Mouse (Mus musculus): Measurements from ENCODE around the gene Serpinb9c.
"Not testable (repeated sequence)": the region's sequence is repeated elsewhere in the genome, so short reads cannot be mapped to it uniquely, and the experiment has no call there.

Gene Serpinb9c

DNA sequence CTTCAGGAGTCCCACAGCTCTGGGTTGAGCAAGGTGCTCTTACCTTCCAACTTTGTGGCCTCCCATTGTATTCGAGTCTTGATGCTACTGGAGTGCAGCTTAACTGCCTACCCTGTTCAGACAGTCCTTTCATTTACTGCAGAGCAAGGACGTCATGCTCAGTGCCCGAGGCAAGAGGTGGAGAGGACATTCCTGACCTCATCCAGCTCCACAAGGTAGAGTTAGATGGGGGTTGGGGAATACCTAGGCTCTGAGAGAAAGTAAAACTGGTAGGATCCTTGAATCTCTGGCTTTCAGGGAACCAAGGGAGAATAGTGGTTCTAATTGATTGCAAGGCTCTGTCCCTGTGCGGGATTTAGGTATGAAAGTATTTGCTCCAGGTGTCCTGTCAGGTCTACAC is at the start of gene Serpinb9c:
Gene Serpinb9c (minus strand): TSS at position 101 of the 400 bp plus-strand sequence.
- DNase-seq (ENCODE audit: low spot score in 2 of 2) = no peak

DNA sequence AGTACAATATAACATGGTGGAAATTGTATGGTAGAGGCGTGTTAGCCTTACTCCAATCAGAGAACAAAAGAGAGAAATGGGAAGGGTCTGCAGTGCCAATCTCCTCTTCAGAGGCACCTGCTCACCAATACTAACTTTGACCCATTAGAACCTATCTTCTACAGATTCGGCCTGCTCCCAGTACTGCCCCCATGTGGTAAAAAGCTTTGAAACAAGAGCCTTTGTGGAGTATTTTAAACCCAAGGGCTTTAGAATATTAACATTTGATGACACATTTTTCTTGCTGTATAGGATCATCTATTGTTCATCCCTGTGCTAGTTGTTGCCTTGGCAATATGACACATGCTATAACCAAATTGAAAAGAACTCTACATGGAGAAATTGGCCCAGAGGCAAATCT is 40.2 kb upstream of the Serpinb9c start:
- no peak for DNase-seq (ENCODE audit: low spot score in 2 of 2)

DNA sequence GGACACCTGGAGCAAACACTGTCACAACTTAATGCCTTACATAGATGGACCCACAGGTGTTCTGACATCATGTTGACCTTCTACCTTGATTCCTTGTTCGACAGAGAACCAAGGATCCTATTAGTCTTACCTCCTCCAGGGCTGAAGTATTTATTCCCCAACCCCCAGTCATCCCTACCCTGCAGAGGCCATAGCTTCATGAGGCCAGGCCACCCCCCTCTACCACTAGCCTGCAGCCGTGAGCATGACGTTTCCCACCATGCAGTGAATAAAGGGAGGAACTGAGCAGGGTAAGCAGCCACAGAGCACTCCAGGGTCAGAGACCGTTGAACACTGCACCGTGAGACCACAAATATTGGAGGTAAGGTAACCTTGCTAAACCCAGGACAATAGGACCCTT is 33.1 kb upstream of the Serpinb9c start, which contains the start of gene Serpinb9d:
Gene Serpinb9d (plus strand): TSS at position 301 of the 400 bp plus-strand sequence.
- DNase-seq (ENCODE audit: low spot score in 2 of 2) = no peak

DNA sequence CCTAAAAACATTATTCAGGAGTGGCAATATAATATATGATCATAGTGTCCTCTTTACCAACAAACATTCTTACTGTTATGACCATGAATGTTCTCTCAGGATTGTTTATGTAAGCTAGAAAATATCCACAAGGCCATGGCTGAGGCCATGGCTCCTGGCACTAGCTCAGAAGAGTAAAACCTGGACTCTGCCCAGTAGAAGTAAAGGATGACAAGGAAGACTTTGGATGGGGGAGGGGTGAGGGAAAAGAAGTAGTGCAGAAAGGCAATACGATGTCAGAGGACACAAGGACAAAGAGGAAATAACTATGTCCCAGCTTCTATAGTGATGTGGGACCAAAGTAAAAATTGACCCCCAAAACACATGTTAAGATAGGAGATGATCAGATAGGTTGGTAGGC is 30.9 kb upstream of the Serpinb9c start:
- not testable (repeated sequence) for DNase-seq (ENCODE audit: low spot score in 2 of 2)

DNA sequence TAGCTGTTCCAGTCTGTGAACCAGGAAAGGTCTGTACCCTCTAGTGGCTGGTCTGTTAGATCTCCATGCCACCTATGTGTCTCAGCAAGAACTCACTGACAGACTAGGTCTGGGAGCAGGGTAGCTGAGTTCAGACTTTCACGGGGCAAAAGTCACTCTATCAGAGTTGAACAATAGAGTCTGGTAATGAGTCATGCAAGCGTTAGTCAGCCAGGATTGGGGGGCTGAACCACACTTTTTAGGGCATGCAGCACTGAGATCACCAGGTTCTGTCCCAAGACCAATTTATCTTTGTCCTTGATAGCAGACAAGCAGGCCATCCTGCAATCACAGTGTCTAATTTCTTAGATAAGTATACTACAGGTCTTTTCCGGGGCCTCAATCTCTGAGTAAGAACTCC is 18.1 kb downstream of the Serpinb9c start:
- no peak for DNase-seq (ENCODE audit: low spot score in 2 of 2)

DNA sequence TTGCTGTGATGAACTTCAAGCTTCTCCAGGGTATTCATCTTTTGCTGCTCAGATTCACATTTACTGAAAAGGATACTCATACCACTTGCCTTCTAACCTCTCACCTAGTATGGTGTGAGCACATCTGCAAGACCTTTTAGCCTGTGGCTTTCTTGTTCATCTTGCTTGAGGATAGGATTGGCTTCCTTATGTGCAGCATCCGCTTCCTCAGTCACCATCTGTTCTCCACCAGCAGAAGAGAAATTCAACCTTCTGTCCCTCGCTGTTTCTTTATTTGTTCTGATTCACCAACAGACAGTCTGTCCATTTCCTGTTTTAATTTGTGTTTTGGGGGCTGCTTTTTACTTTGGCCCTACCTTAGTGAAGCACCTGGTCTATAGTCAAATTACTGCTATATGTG is 21.8 kb downstream of the Serpinb9c start:
- DNase-seq (ENCODE audit: low spot score in 2 of 2) = peak; percentile 9 to 33

DNA sequence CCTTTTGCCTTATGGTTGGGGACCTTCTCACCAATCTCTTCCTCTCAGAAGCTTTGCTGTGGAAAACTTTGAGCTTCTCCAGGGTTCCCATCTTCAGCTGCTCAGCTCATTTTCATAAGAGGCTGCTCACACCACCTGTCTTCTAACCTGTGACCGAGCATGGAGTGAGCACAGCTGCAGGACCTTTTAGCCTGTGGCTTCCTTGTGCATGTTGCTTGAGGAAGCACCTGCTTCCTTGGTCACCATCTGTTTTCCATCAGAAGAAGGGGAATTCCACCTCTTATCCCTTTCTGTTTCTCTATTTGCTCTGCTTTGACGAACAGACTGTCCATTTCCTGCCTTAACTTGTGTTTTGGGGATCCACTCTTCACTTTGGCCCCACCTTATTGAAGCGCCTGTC is 46.5 kb downstream of the Serpinb9c start:
- DNase-seq (ENCODE audit: low spot score in 2 of 2) = no peak

DNA sequence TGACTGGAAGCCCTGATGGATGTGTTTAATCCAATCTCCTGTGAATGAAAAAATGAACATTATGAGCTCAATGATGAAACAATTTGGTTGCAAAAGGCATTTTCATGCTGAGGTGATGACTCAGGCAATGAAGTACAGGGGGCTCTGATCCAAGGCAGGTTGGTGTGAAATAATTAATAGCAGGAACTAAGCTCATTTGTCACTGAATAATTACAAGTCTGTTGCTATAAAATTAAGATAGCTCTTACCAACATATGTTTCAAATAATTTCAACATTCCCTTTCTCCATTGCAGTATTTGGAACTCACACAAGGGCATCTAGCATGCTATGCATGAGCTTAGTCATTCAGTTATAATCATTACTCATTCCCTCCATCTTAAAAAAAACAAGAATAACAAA is 53.9 kb downstream of the Serpinb9c start:
- DNase-seq (ENCODE audit: low spot score in 2 of 2) = no peak

All from frontal cortex, postnatal 36 days (tissue).